Mouse (Mus musculus) E14TG2a.4 (cell line): ENCODE results near the gene Sp6.

Experiments
- CTCF ChIP-seq: conservative IDR thresholded peaks from 2 replicates; pipeline ENCODE4 v1.5.1; 2014; ENCODE audit warnings: low read length
- NANOG ChIP-seq: IDR thresholded peaks from 2 replicates; pipeline ENCODE4 v1.6.1; 2014; ENCODE audit warnings: borderline replicate concordance, low read length, mixed read lengths
- POU5F1 ChIP-seq: IDR thresholded peaks from 2 replicates; pipeline ENCODE4 v1.6.1; 2014; ENCODE audit warnings: low read length, borderline replicate concordance

DNA sequence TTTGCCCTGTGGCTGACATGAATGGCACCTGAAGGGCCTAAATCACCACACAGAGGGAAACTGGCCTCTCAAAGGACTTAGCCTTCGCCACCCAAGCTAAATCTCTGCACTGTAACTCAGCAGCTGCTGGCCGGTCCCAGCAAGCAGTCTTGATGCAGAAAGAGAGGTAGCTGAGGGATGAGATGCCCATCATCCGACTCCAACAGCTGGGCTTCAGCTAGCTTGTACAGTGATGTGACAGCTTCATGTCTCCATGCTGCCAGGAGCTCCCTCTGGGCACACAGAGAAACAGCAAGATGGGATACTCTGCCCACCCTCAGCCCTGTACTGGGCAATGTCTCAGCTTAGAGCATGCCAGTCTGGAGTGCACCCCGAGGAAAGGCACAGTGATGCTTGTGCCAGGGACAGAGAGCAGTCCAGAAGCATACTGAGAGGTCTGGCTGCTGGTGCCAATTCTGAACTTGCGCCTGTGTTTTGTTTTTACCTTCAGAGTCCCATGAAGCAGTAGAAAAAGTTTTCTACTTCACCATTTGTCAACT is 39.7 kb upstream of the Sp6 start:
- TF ChIP-seq CTCF: no peak
- no peak for TF ChIP-seq POU5F1
- no peak for TF ChIP-seq NANOG
